Mouse (Mus musculus) liver, embryonic 15.5 days (tissue): ENCODE measurements around the gene Cideb. TPM values are rescaled to one million over a fixed set of nuclear protein-coding genes. Genes with fewer than 3 reads are reported as not detected.

Experiments used
- ATAC-seq: fragments of 200-750 bp; cut with Nextera tagmentation; 2 replicates; pipeline ENCODE4 v1.8.0; 2017; ENCODE audit warnings: moderate number of reproducible peaks, mild to moderate bottlenecking, moderate library complexity; ENCODE audit not compliant: insufficient read depth
- H3K27ac ChIP-seq: fragments of 300-500 bp; sonication (generic); replicated peaks from 2 replicates; pipeline ENCODE4 v1.5.1; 2015; ENCODE audit warnings: mild to moderate bottlenecking, inconsistent platforms
- H3K27me3 ChIP-seq: fragments of 300-500 bp; sonication (generic); 2 replicates; pipeline ENCODE4 v1.6.1; 2015; ENCODE audit warnings: mild to moderate bottlenecking, inconsistent platforms
- H3K36me3 ChIP-seq: fragments of 300-500 bp; sonication (generic); replicated peaks from 2 replicates; pipeline ENCODE4 v1.6.1; 2015; ENCODE audit warnings: moderate library complexity, mild to moderate bottlenecking, inconsistent platforms
- H3K4me1 ChIP-seq: fragments of 300-500 bp; sonication (generic); replicated peaks from 2 replicates; pipeline ENCODE4 v1.6.1; 2015; ENCODE audit warnings: inconsistent platforms
- H3K4me2 ChIP-seq: fragments of 300-500 bp; sonication (generic); 2 replicates; pipeline ENCODE4 v1.6.1; 2015; ENCODE audit warnings: moderate library complexity, mild to moderate bottlenecking, inconsistent platforms
- H3K4me3 ChIP-seq: fragments of 300-500 bp; sonication (generic); replicated peaks from 2 replicates; pipeline ENCODE4 v1.5.1; 2015; ENCODE audit warnings: mild to moderate bottlenecking, inconsistent platforms
- H3K9ac ChIP-seq: fragments of 300-500 bp; sonication (generic); 2 replicates; pipeline ENCODE4 v1.6.1; 2015; ENCODE audit warnings: moderate library complexity, mild to moderate bottlenecking, inconsistent platforms
- H3K9me3 ChIP-seq: fragments of 300-500 bp; sonication (generic); replicated peaks from 2 replicates; pipeline ENCODE4 v1.6.1; 2016; ENCODE audit warnings: inconsistent platforms
- WGBS: fragments of 180-500 bp; shearing (Covaris S2); methylation state at CpG from one replicate; pipeline ENCODE4 v1.1.7; 2015; ENCODE audit warnings: mixed read lengths; ENCODE audit not compliant: insufficient replicate concordance; 5-methylcytosine and 5-hydroxymethylcytosine counted together
- polyA plus RNA-seq: library from polyadenylated mRNA; unstranded; fragments of >200 nt; fragmentation: Nextera tagmentation; extraction: Ambion mirVana; gene quantifications from 2 replicates; pipeline ENCODE4 v1.2.1, GENCODE M21; 2015

Cideb gene
- polyA plus RNA-seq, result 57.5 and 77.8 TPM in 2 replicates

DNA sequence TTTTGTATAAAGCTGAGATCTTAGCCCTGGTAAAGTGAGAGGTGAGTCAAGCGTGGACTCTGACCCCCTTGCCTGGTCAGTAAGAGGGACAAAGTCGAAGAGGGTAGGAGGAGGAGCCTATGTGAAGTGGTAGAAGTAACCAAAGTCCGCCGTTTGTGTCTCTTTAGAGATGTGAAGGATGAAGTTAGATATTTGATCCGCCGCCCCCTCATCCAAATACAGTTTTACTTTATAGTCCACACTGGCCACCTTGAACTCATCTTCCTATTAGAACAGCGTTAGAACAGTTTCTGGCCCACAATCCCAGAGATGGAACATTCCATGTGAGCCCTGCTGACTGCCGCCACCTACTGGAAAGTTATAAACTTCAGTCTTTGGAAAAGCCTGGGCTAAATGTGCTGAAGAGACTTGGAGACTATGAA lies at the start of gene Cideb:
Cideb (minus strand) TSS at position 96 of the 422 bp plus-strand sequence.
- peaks cover 28% of the 10 kb centered on the region for H3K27me3 ChIP-seq
- H3K4me3 ChIP-seq, result peak within 1 kb of the TSS; percentile 43
- no peak within 1 kb of the TSS for H3K9ac ChIP-seq
- peaks cover 37% of the 10 kb centered on the region for H3K4me1 ChIP-seq
- ATAC-seq, result peak; percentile 41; the same call in 1 of the 2 replicates
- H3K9me3 ChIP-seq, result no peaks in the 10 kb centered on the region
- peaks cover 35% of the 10 kb centered on the region for H3K36me3 ChIP-seq
- H3K27ac ChIP-seq, result peak within 1 kb of the TSS; percentile 75
- peak within 1 kb of the TSS; percentile 38 for H3K4me2 ChIP-seq
- 10% methylated on average over 8 of the region's 8 CpGs for WGBS

DNA sequence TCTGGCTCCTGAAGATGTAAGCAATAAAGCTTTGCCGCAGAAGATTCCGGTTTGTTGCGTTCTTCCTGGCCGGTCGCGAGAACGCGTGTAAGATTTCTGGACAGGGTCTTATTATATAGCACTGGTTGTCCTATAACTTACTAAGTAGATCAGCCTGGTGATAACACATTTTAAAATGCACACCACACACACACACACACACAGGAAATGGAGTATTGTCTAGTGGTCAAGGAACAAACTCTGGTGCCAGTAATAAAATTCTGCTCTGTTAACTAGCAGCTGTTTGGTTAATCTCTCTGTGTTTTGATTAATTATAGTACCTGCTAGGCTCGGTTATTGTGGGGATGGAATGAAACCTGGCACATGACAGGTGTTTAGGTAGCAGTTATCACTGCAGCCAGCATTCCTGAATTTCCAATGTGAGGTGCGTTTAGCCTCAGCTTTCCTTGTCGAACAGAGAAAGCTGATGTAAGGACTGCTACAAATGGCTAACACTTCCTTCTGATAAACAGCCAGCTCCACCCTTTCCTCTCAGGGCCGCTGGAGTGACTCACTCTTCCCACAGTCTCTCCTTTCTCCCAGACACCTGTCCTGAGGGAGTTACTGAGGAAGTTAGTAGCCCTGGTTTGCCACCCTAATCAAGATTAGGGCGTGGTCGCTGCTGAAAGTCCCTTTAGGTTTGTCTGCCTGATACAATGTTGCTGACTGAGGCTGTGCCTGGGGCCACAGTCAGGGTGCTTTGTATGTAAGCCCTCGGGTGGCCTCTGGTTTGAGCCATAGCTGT lies 37.3 kb upstream of the Cideb start:
- Histone ChIP-seq H3K36me3 (no peaks in the 10 kb centered on the region), H3K4me3 (no peak overlapping the region), H3K4me2 (no peak overlapping the region), H3K27ac (no peak overlapping the region), H3K27me3 (peaks cover 3% of the 10 kb centered on the region; the same call in 1 of the 2 replicates), H3K4me1 (peaks cover 10% of the 10 kb centered on the region), H3K9ac (no peak overlapping the region), H3K9me3 (no peaks in the 10 kb centered on the region)
- no peak for ATAC-seq
- 53% methylated on average over 15 of the region's 15 CpGs for WGBS

DNA sequence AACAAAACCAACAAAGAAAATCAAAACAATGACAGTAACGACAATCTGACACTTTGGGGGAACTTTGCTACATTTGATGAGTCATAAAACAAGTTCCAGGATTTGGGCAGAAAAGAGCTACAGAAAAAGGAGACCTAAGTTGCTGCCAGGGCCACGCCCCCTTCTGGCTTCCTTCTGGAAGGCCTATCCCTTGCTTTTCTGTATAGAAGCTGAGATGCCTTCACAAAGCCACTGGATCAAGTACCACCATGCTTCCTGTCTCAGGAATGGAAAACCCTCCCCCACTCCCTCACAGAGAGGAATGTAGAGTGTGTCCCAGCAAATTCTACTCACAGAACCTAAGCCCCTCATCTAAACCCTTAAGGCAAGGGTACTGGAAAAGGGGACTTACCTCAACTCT lies 35.7 kb upstream of the Cideb start:
- no peak for ATAC-seq
- H3K9me3 ChIP-seq, result no peaks in the 10 kb centered on the region
- H3K4me2 ChIP-seq, result no peak overlapping the region
- H3K27ac ChIP-seq, result no peak overlapping the region
- H3K9ac ChIP-seq, result no peak overlapping the region
- no peak overlapping the region for H3K4me3 ChIP-seq
- H3K27me3 ChIP-seq, result peaks cover 3% of the 10 kb centered on the region; the same call in 1 of the 2 replicates
- H3K4me1 ChIP-seq, result peaks cover 11% of the 10 kb centered on the region
- 40% methylated on average over 2 of the region's 2 CpGs for WGBS
- no peaks in the 10 kb centered on the region for H3K36me3 ChIP-seq

DNA sequence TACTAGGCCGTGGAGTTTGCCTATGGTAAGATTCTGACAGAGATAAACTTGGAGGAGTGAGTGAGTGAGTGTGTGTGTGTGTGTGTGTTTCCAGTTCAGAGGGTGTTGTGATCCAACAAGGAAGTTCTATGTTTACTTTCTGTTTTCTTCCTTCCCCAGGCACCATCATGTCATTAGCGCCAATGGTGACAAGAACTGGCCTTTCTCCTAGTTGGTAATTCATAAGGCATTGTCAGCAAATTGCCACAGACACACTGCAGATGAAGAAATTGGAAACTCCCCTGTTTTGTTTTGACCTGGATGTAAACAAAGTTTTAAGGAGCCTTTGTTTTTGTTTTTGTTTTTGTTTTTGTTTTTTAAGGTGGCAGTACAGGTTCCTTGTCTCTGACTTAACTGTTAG lies 35.2 kb upstream of the Cideb start:
- no peak overlapping the region for H3K4me2 ChIP-seq
- 42% methylated on average over 2 of the region's 2 CpGs for WGBS
- ATAC-seq, result no peak
- H3K4me3 ChIP-seq, result no peak overlapping the region
- H3K36me3 ChIP-seq, result no peaks in the 10 kb centered on the region
- no peak overlapping the region for H3K9ac ChIP-seq
- H3K4me1 ChIP-seq, result peaks cover 14% of the 10 kb centered on the region
- H3K9me3 ChIP-seq, result no peaks in the 10 kb centered on the region
- peaks cover 3% of the 10 kb centered on the region; the same call in 1 of the 2 replicates for H3K27me3 ChIP-seq
- no peak overlapping the region for H3K27ac ChIP-seq

DNA sequence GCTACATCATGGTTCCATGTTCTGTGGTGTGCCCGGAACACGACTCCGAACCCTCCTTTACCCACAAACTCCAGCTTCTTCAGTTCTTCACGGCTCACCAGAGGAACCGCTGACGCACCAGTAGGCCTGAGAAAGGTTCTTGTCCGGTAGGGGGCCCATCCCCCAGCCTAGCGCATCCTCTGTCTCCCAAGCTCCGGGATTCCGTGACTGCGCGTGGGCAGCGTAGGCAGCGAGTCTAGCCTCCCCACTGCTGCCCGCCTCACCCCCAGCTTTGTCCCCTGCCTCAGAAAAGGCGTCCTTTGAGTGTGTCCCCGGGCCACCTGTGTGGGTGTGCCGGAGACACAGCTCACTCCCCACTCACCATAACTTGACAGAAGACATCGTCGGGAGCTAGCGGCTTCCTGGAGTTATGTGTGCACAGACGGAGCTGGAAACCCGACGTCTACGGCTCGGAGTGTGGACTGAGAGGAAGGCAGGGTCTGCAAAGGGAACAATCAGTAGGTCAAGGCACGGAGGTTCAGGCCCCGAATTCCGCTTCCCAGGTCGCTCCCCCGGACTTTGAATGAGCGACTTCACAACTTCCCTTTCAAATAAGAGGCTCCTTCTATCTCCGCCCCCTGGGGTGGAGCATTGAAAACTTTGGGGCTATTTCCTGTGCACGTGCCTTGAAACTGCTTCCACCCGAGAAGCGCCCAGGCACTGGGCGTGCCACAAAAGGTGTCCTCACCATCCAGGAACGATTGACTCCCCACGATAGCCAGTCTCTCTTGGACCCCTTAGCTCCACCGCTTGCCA lies 30.2 kb upstream of the Cideb start, which contains the start of gene Ripk3:
Ripk3 (minus strand) TSS at position 610 of the 795 bp plus-strand sequence.
- H3K36me3 ChIP-seq, result no peaks in the 10 kb centered on the region
- peak within 1 kb of the TSS; percentile 88 for H3K4me2 ChIP-seq
- H3K9me3 ChIP-seq, result no peaks in the 10 kb centered on the region
- peak within 1 kb of the TSS; percentile 35 for H3K9ac ChIP-seq
- H3K4me1 ChIP-seq, result peaks cover 15% of the 10 kb centered on the region
- 2% methylated on average over 40 of the region's 40 CpGs for WGBS
- peak; percentile 32; the same call in 1 of the 2 replicates for ATAC-seq
- H3K27me3 ChIP-seq, result peaks cover 32% of the 10 kb centered on the region
- H3K4me3 ChIP-seq, result peak within 1 kb of the TSS; percentile 59
- H3K27ac ChIP-seq, result no peak within 1 kb of the TSS

DNA sequence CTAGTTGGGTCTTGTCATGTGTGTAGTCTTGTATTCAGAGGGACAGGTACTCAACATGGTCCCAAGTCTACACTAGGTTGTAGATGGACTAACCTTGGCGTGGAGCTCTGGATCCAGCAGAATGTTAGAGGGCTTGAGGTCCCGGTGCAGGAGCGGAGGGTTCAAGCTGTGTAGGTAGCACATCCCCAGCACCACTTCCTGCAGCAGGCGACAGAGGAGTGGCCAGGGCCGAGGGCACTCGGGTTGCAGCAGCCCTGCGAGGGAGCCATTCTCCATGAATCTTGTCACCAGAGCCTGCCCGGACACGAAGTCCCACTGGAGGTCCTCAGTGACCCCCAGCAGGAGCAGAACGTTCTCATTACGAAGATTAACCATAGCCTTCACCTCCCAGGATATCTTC lies 29.5 kb upstream of the Cideb start:
- peak overlapping the region; percentile 88 for H3K4me2 ChIP-seq
- H3K9ac ChIP-seq, result 0 out of 2 replicates have a peak overlapping the region, but pooled peaks have one; percentile 35
- peaks cover 17% of the 10 kb centered on the region for H3K4me1 ChIP-seq
- WGBS, result 39% methylated on average over 11 of the region's 11 CpGs
- H3K4me3 ChIP-seq, result peak overlapping the region; percentile 59
- no peak overlapping the region for H3K27ac ChIP-seq
- no peaks in the 10 kb centered on the region for H3K36me3 ChIP-seq
- no peaks in the 10 kb centered on the region for H3K9me3 ChIP-seq
- ATAC-seq, result no peak
- H3K27me3 ChIP-seq, result peaks cover 40% of the 10 kb centered on the region

DNA sequence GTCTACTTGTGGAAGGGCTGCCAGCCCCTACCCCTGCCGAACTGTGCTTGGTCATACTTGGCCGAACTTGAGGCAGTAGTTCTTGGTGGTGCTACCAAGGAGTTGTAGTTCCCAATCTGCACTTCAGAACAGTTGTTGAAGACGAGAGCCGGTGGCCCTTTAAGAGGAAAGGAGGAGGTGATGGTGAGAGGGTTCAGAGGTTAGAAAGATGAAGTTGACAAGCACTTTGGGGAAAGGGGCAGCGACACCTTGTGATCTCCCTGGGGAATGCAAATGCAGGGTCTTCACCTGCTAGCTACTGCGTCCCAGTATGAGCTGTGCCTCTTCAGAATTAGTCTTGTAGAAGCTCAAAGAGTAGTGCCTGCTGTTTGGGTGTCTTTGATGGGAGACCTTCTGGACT lies 26.9 kb upstream of the Cideb start:
- Histone ChIP-seq H3K4me3 (no peak overlapping the region), H3K27me3 (peaks cover 52% of the 10 kb centered on the region), H3K4me1 (peaks cover 27% of the 10 kb centered on the region), H3K4me2 (no peak overlapping the region), H3K9me3 (no peaks in the 10 kb centered on the region), H3K36me3 (no peaks in the 10 kb centered on the region), H3K9ac (no peak overlapping the region), H3K27ac (no peak overlapping the region)
- WGBS, result 36% methylated on average over 6 of the region's 6 CpGs
- no peak for ATAC-seq

DNA sequence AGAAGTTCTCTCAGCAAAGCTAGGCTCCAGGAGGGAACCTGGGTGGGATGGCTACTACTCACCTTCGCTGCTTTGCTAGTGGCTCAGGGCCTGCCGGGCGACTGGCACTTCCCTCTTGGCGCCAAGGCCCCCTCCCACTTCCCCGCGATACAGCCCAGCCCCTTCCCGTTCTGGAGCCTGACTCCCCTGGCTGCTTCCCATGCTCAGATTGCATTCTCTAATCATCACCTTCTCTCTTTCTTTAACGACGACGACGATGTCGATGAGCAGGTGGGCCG lies 25.6 kb upstream of the Cideb start, which contains the start of gene Adcy4:
Adcy4 (minus strand) TSS at position 138 of the 278 bp plus-strand sequence.
- H3K4me1 ChIP-seq, result peaks cover 26% of the 10 kb centered on the region
- H3K9me3 ChIP-seq, result no peaks in the 10 kb centered on the region
- WGBS, result 22% methylated on average over 13 of the region's 13 CpGs
- no peak for ATAC-seq
- H3K9ac ChIP-seq, result no peak within 1 kb of the TSS
- H3K4me3 ChIP-seq, result peak within 1 kb of the TSS; percentile 29
- peak within 1 kb of the TSS; percentile 48 for H3K4me2 ChIP-seq
- H3K27ac ChIP-seq, result no peak within 1 kb of the TSS
- H3K36me3 ChIP-seq, result no peaks in the 10 kb centered on the region
- peaks cover 52% of the 10 kb centered on the region for H3K27me3 ChIP-seq

DNA sequence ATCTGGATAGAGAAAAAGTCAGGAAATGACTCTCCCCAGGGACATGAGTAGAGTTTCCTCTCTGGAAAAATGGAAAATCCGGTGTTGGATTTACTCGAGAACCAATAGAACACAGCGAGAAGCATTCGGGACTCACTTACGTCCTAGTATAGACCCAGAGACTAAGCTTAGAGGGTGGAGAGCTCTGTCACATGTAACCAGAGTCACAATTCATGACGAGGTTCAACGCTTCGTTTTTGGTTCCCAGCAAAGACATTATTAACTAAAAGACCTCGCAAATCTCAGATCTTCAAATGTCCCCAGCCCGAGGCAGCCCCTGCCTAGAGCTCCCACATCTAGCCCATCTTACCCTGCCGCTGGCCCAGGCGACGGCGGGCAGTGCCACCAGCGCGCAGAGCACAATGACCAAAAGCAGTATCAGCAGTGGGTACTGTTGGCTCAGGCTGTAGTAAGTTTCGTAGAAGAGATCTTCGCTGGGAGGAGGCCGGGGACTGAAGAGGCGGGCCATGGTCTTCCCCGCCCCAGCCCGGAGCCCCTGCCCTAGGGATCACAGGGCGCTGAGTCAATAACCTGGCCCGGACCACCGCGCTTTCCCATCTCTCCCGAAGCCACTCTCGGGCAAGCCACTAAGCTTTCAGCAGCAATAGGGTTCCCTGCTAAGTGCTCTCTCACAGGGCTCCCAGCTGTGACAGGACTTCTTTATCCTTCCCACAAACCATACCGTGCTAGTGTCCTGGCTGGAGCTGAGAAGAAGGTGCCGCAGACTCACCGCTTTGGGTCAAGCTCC lies 25.1 kb upstream of the Cideb start:
- Histone ChIP-seq H3K27me3 (peaks cover 55% of the 10 kb centered on the region), H3K4me1 (peaks cover 22% of the 10 kb centered on the region), H3K36me3 (no peaks in the 10 kb centered on the region), H3K4me2 (peak overlapping the region; percentile 48), H3K27ac (no peak overlapping the region), H3K9ac (no peak overlapping the region), H3K9me3 (no peaks in the 10 kb centered on the region), H3K4me3 (peak overlapping the region; percentile 29)
- no peak for ATAC-seq
- WGBS, result 13% methylated on average over 31 of the region's 31 CpGs

DNA sequence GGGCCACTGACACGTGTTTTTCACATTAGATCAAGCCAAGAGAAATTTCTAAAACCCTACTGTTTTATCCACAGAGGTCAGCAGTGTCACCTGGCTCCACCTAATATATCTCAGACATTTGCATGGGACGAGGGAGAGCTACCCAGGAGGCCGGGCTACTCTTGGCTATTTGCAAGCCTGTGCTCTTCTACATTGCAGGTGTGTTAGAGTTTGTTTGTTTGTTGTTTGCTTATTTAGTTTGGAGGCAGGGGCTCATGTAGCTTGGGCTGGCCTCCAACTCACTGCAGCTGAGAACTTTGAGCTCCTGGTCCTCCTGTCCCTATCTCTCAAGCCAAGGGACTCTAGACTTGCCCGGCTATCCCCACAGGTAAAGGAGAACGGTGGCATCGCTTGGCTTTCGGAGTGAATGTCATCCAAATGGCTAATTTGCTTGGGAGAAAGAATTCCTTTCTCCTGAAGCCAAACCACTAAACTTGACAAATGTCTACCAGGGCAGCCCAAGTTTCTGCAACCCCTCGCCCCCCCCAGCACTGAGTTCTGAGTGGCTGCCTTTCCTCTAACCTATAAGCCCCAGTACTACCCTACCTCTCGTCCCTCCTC lies 24.2 kb upstream of the Cideb start:
- Histone ChIP-seq H3K4me2 (peak overlapping the region; percentile 25; the same call in 1 of the 2 replicates), H3K4me1 (peaks cover 21% of the 10 kb centered on the region), H3K4me3 (no peak overlapping the region), H3K27me3 (peaks cover 46% of the 10 kb centered on the region), H3K36me3 (no peaks in the 10 kb centered on the region), H3K9ac (no peak overlapping the region), H3K9me3 (no peaks in the 10 kb centered on the region), H3K27ac (no peak overlapping the region)
- ATAC-seq, result no peak
- WGBS, result 50% methylated on average over 9 of the region's 9 CpGs
